Mouse (Mus musculus) bone marrow, adult 2 months (tissue): ENCODE results near the gene Ankrd28.

Experiments
- CTCF ChIP-seq: fragments of 200-500 bp; IDR thresholded peaks from 2 replicates; pipeline ENCODE4 v1.5.1; 2011; ENCODE audit warnings: low read length, control low read depth; ENCODE audit not compliant: control insufficient read depth, insufficient read depth
- POLR2A ChIP-seq: fragments of 200-500 bp; IDR thresholded peaks from 2 replicates; pipeline ENCODE4 v1.6.1; 2011; ENCODE audit warnings: low read depth, mild to moderate bottlenecking, control low read depth, low read length, borderline replicate concordance; ENCODE audit not compliant: control insufficient read depth

DNA sequence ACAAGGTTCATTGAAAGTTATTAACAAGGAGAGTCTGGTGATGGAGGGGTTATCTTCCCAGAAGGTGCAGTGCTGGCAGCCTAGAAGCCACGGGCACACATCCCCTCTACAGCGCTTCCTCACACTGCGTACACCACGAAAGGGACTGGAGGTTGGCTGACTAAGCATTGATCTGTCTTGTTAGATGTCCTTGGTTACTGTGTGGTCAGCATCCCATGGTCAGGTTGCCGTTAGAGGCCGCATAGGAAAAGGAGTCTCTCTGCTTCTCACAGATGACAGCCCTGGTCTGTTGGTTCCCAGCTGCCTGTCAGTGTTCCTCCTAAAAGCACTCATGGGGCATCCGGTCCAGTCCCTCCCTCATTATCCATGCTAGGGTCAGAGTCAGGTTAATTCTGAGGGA, 179.2 kb downstream of the Ankrd28 start:
- TF ChIP-seq CTCF (no peak), POLR2A (no peak)
